Mouse (Mus musculus) stomach, postnatal 0 days (tissue): ENCODE measurements around the gene Ccdc40.
A peak's percentile ranks its signal among the peaks of the same experiment; 100 is the strongest.

Experiments used
- CTCF ChIP-seq: IDR thresholded peaks from 2 replicates; pipeline ENCODE4 v1.5.1; 2016; ENCODE audit warnings: antibody characterized with exemption, low read depth, mild to moderate bottlenecking, moderate library complexity
- EP300 ChIP-seq: optimal IDR thresholded peaks from 2 replicates; pipeline ENCODE3; 2016; ENCODE audit warnings: antibody characterized with exemption

GRCm38 (mm10) chr11:119267768-119268556 lies 39.6 kb downstream of the Ccdc40 start, which contains the start of gene Gaa:
- peak; percentile 100 for TF ChIP-seq CTCF
- no peak for TF ChIP-seq EP300
